12 mouse cellular contexts compared by ENCODE assay signal in genomic region chr1:135534782-135535181, GRCm38 (mm10).
DNase-seq lines count a peak whose midpoint lies in the region; ATAC-seq and TF ChIP-seq lines count a peak whose summit lies in the region.
"Had no signal": no experiment of that assay in that cellular context is flagged by ENCODE, and none has a peak within 500 bp of the region (broad histone marks: within the 10 kb centered on the region; RNA-seq: fewer than 3 reads in every experiment).

No protein-coding gene starts in this region.

- TF ChIP-seq POLR2A in olfactory bulb, adult 2 months (IDR thresholded peaks at IDR 0.05; ENCODE audit: insufficient read depth, low read depth, low read length): no peak

- ATAC-seq in liver, postnatal 0 days: no peak
- no peak for ATAC-seq in liver, embryonic 12.5 days
- no peak for ATAC-seq in embryonic facial prominence, embryonic 14.5 days (ENCODE audit: low read depth)
- ATAC-seq: forebrain, embryonic 13.5 days had no signal

- H3K4me3 ChIP-seq in liver, postnatal 0 days (ENCODE audit: low read depth, low read length): no peak overlapping the region
- no peak overlapping the region for H3K4me3 ChIP-seq in liver, embryonic 12.5 days
- no peak overlapping the region for H3K4me3 ChIP-seq in embryonic facial prominence, embryonic 14.5 days (ENCODE audit: low read depth, low read length)
- H3K4me3 ChIP-seq in olfactory bulb, adult 2 months (ENCODE audit: insufficient read depth, low read depth, low read length): no peak overlapping the region
- H3K4me3 ChIP-seq: forebrain, embryonic 13.5 days had no signal

- no peaks in the 10 kb centered on the region for H3K4me1 ChIP-seq in liver, postnatal 0 days (ENCODE audit: insufficient read depth)
- no peaks in the 10 kb centered on the region for H3K4me1 ChIP-seq in liver, embryonic 12.5 days
- no peaks in the 10 kb centered on the region; the same call in 1 of the 2 replicates for H3K4me1 ChIP-seq in embryonic facial prominence, embryonic 14.5 days (ENCODE audit: control insufficient read depth, insufficient read depth, low read length)
- H3K4me1 ChIP-seq in olfactory bulb, adult 2 months (ENCODE audit: control insufficient read depth, insufficient read depth, low read length): peaks cover 47% of the 10 kb centered on the region

- no peaks in the 10 kb centered on the region for H3K9me3 ChIP-seq in liver, postnatal 0 days (ENCODE audit: low read length)
- no peaks in the 10 kb centered on the region for H3K9me3 ChIP-seq in liver, embryonic 12.5 days (replicated peaks)
- no peaks in the 10 kb centered on the region for H3K9me3 ChIP-seq in embryonic facial prominence, embryonic 14.5 days (ENCODE audit: control insufficient read depth, low read length)
- H3K9me3 ChIP-seq: forebrain, embryonic 13.5 days had no signal

- WGBS in liver, postnatal 0 days (ENCODE audit: insufficient replicate concordance): 42% methylated on average over 4 of the region's 4 CpGs
- 47% methylated on average over 4 of the region's 4 CpGs for WGBS in liver, embryonic 12.5 days (ENCODE audit: insufficient replicate concordance)
- 50% methylated on average over 4 of the region's 4 CpGs for WGBS in embryonic facial prominence, embryonic 14.5 days
- 64% methylated on average over 4 of the region's 4 CpGs for WGBS in olfactory bulb, adult 2 months

- no peaks in the 10 kb centered on the region for H3K36me3 ChIP-seq in liver, postnatal 0 days (replicated peaks; ENCODE audit: insufficient read depth, low read length)
- H3K36me3 ChIP-seq in liver, embryonic 12.5 days: no peaks in the 10 kb centered on the region
- no peaks in the 10 kb centered on the region; the same call in 1 of the 2 replicates for H3K36me3 ChIP-seq in embryonic facial prominence, embryonic 14.5 days (ENCODE audit: control insufficient read depth, insufficient read depth, low read length)

- no peak overlapping the region for H3K4me2 ChIP-seq in liver, postnatal 0 days (ENCODE audit: low read depth, low read length)
- H3K4me2 ChIP-seq in liver, embryonic 12.5 days: no peak overlapping the region
- H3K4me2 ChIP-seq in embryonic facial prominence, embryonic 14.5 days (ENCODE audit: low read depth, low read length): no peak overlapping the region
- H3K4me2 ChIP-seq: forebrain, embryonic 13.5 days had no signal

- no peak for TF ChIP-seq EP300 in liver, postnatal 0 days (IDR thresholded peaks at IDR 0.05; ENCODE audit: low read depth)

- H3K27me3 ChIP-seq in liver, postnatal 0 days (ENCODE audit: insufficient read depth, low read length): no peaks in the 10 kb centered on the region
- no peaks in the 10 kb centered on the region for H3K27me3 ChIP-seq in liver, embryonic 12.5 days (replicated peaks)
- no peaks in the 10 kb centered on the region for H3K27me3 ChIP-seq in embryonic facial prominence, embryonic 14.5 days (replicated peaks; ENCODE audit: control insufficient read depth, insufficient read depth, low read length)
- H3K27me3 ChIP-seq: forebrain, embryonic 13.5 days had no signal

- no peak for TF ChIP-seq CTCF in liver, postnatal 0 days (IDR thresholded peaks at IDR 0.05; ENCODE audit: low read depth)
- TF ChIP-seq CTCF in olfactory bulb, adult 2 months (IDR thresholded peaks at IDR 0.05; ENCODE audit: insufficient read depth, low read depth, low read length): no peak

- H3K27ac ChIP-seq in liver, postnatal 0 days (ENCODE audit: low read depth): peak overlapping the region; percentile 49; the same call in 1 of the 2 replicates
- H3K27ac ChIP-seq in liver, embryonic 12.5 days: no peak overlapping the region
- H3K27ac ChIP-seq in embryonic facial prominence, embryonic 14.5 days (replicated peaks; ENCODE audit: low read depth, low read length): no peak overlapping the region
- peak overlapping the region; percentile 61 for H3K27ac ChIP-seq in olfactory bulb, adult 2 months (ENCODE audit: insufficient read depth, low read depth, low read length)
- H3K27ac ChIP-seq: forebrain, embryonic 13.5 days had no signal

- 0 out of 2 replicates have a peak overlapping the region, but pooled peaks have one; percentile 26 for H3K9ac ChIP-seq in liver, postnatal 0 days (replicated peaks)
- no peak overlapping the region for H3K9ac ChIP-seq in liver, embryonic 12.5 days
- H3K9ac ChIP-seq in embryonic facial prominence, embryonic 14.5 days (ENCODE audit: low read depth, low read length): peak overlapping the region; percentile 25; the same call in 1 of the 2 replicates
- H3K9ac ChIP-seq: forebrain, embryonic 13.5 days had no signal

- DNase-seq in heart, adult 11 months: peak; percentile 94
- no peak for DNase-seq in heart, adult 18-20 months
- DNase-seq in liver, postnatal 0 days: no peak
- DNase-seq in embryonic facial prominence, embryonic 14.5 days (ENCODE audit: low spot score): no peak
- no peak for DNase-seq in adrenal gland, postnatal 10 days
- DNase-seq in cerebellum, postnatal 25 days: no peak
- DNase-seq: kidney, adult 9 months; right cerebral cortex, postnatal 4 days; thymus, postnatal 14 days had no signal

Comparison
In these comparisons a context has a peak if more than half of its experiments do, and no peak if none do; other contexts are left out.
1. H3K27ac ChIP-seq: peak in liver, postnatal 0 days (single experiment) and olfactory bulb, adult 2 months (single experiment); none in liver, embryonic 12.5 days (single experiment) and embryonic facial prominence, embryonic 14.5 days (single experiment).